15 mouse cellular contexts compared by ENCODE assay signal in the genomic region with DNA sequence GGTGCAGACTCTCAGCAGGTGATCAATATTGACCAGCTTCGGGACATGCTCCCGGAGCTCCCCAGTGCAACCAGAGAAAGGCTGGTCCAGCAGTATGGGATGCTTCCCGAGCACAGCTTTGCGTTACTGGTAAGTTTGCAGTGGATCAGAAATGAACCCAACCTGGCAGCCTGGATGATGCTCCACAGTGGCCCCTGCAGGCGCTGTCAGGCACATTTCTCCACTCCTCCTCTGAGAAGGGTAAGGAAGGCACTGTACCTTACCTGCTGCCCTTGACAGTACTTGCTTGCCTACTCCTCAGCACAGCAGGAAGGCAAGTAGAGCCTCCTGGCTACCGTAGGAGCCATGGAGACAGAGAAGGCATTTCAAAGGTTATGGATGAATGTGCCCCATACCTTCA. TPM values are rescaled to one million over a fixed set of nuclear protein-coding genes. Genes with fewer than 3 reads are reported as not detected.
DNase-seq lines count a peak whose midpoint lies in the region; ATAC-seq and TF ChIP-seq lines count a peak whose summit lies in the region.
"Had no signal": no experiment of that assay in that cellular context is flagged by ENCODE, and none has a peak within 500 bp of the region (broad histone marks: within the 10 kb centered on the region; RNA-seq: fewer than 3 reads in every experiment).

No protein-coding gene starts in this region.

- ATAC-seq in forebrain, postnatal 0 days: no peak
- no peak for ATAC-seq in forebrain, embryonic 11.5 days (replicated peaks; ENCODE audit: low FRiP score)
- no peak for ATAC-seq in lung, postnatal 0 days
- ATAC-seq: hindbrain, embryonic 16.5 days had no signal

- WGBS in forebrain, postnatal 0 days: 74% methylated on average over 6 of the region's 6 CpGs
- 83% methylated on average over 6 of the region's 6 CpGs for WGBS in forebrain, embryonic 11.5 days
- 85% methylated on average over 6 of the region's 6 CpGs for WGBS in lung, postnatal 0 days
- 82% methylated on average over 6 of the region's 6 CpGs for WGBS in forebrain, embryonic 10.5 days

- H3K9ac ChIP-seq in forebrain, postnatal 0 days: no peak overlapping the region
- no peak overlapping the region for H3K9ac ChIP-seq in forebrain, embryonic 11.5 days (ENCODE audit: low read length)
- no peak overlapping the region for H3K9ac ChIP-seq in lung, postnatal 0 days (replicated peaks; ENCODE audit: low read depth)
- H3K9ac ChIP-seq: embryonic facial prominence, embryonic 12.5 days; heart, embryonic 12.5 days; liver, embryonic 13.5 days had no signal

- no peaks in the 10 kb centered on the region for H3K27me3 ChIP-seq in forebrain, postnatal 0 days (ENCODE audit: insufficient read depth, low read length)
- no peaks in the 10 kb centered on the region for H3K27me3 ChIP-seq in forebrain, embryonic 11.5 days (ENCODE audit: control insufficient read depth, insufficient read depth, low read length)
- H3K27me3 ChIP-seq in lung, postnatal 0 days (replicated peaks; ENCODE audit: insufficient read depth, low read length): no peaks in the 10 kb centered on the region
- no peaks in the 10 kb centered on the region for H3K27me3 ChIP-seq in forebrain, embryonic 10.5 days (ENCODE audit: poor library complexity, severe bottlenecking)
- H3K27me3 ChIP-seq: embryonic facial prominence, embryonic 12.5 days; heart, embryonic 12.5 days; liver, embryonic 13.5 days had no signal

- H3K9me3 ChIP-seq in forebrain, postnatal 0 days (ENCODE audit: low read length): no peaks in the 10 kb centered on the region
- no peaks in the 10 kb centered on the region for H3K9me3 ChIP-seq in forebrain, embryonic 11.5 days (ENCODE audit: control insufficient read depth, low read length)
- H3K9me3 ChIP-seq in lung, postnatal 0 days (ENCODE audit: low read length): no peaks in the 10 kb centered on the region
- no peaks in the 10 kb centered on the region for H3K9me3 ChIP-seq in forebrain, embryonic 10.5 days
- H3K9me3 ChIP-seq: embryonic facial prominence, embryonic 12.5 days; liver, embryonic 13.5 days had no signal

- H3K4me3 ChIP-seq in forebrain, postnatal 0 days (ENCODE audit: low read depth, low read length): no peak overlapping the region
- H3K4me3 ChIP-seq in forebrain, embryonic 11.5 days (ENCODE audit: low read depth, low read length): no peak overlapping the region
- H3K4me3 ChIP-seq in lung, postnatal 0 days (ENCODE audit: low read depth, low read length): no peak overlapping the region
- no peak overlapping the region for H3K4me3 ChIP-seq in forebrain, embryonic 10.5 days
- H3K4me3 ChIP-seq: embryonic facial prominence, embryonic 12.5 days; heart, embryonic 12.5 days; liver, embryonic 13.5 days had no signal

- no peak for TF ChIP-seq POLR2A in brain, embryonic 14.5 days (IDR thresholded peaks at IDR 0.05; ENCODE audit: borderline replicate concordance, extremely low read depth, insufficient read depth, insufficient read length, poor library complexity, severe bottlenecking)

- no peaks in the 10 kb centered on the region for H3K4me1 ChIP-seq in forebrain, postnatal 0 days (ENCODE audit: insufficient read depth)
- no peaks in the 10 kb centered on the region for H3K4me1 ChIP-seq in forebrain, embryonic 11.5 days (replicated peaks; ENCODE audit: control insufficient read depth, insufficient read depth, low read length)
- H3K4me1 ChIP-seq in lung, postnatal 0 days (ENCODE audit: insufficient read depth, low read depth, low read length): no peaks in the 10 kb centered on the region
- no peaks in the 10 kb centered on the region for H3K4me1 ChIP-seq in forebrain, embryonic 10.5 days
- H3K4me1 ChIP-seq: embryonic facial prominence, embryonic 12.5 days; heart, embryonic 12.5 days had no signal

- H3K27ac ChIP-seq in forebrain, postnatal 0 days (ENCODE audit: low read depth, low read length): no peak overlapping the region
- H3K27ac ChIP-seq in forebrain, embryonic 11.5 days (ENCODE audit: low read depth, low read length): no peak overlapping the region
- H3K27ac ChIP-seq in lung, postnatal 0 days (ENCODE audit: low read length): no peak overlapping the region
- no peak overlapping the region for H3K27ac ChIP-seq in forebrain, embryonic 10.5 days
- H3K27ac ChIP-seq: embryonic facial prominence, embryonic 12.5 days; liver, embryonic 13.5 days had no signal

- no peaks in the 10 kb centered on the region; the same call in 1 of the 2 replicates for H3K36me3 ChIP-seq in forebrain, postnatal 0 days (ENCODE audit: insufficient read depth)
- H3K36me3 ChIP-seq in forebrain, embryonic 11.5 days (ENCODE audit: control insufficient read depth, insufficient read depth, low read length): no peaks in the 10 kb centered on the region; the same call in 1 of the 2 replicates
- H3K36me3 ChIP-seq in lung, postnatal 0 days (ENCODE audit: insufficient read depth, low read length): no peaks in the 10 kb centered on the region
- peaks cover 42% of the 10 kb centered on the region for H3K36me3 ChIP-seq in forebrain, embryonic 10.5 days (replicated peaks)

- H3K4me2 ChIP-seq in forebrain, postnatal 0 days (ENCODE audit: low read depth): no peak overlapping the region
- no peak overlapping the region for H3K4me2 ChIP-seq in forebrain, embryonic 11.5 days (ENCODE audit: low read depth, low read length, severe bottlenecking)
- no peak overlapping the region for H3K4me2 ChIP-seq in lung, postnatal 0 days (replicated peaks; ENCODE audit: low read depth, low read length)
- H3K4me2 ChIP-seq: embryonic facial prominence, embryonic 12.5 days; heart, embryonic 12.5 days; liver, embryonic 13.5 days; midbrain, embryonic 11.5 days had no signal

- no peak for DNase-seq in forebrain, postnatal 0 days
- DNase-seq in forebrain, embryonic 11.5 days (ENCODE audit: low spot score): no peak
- DNase-seq in lung, postnatal 0 days (ENCODE audit: low spot score): no peak
- DNase-seq in lung, postnatal 4 days: no peak
- DNase-seq in brain, embryonic 14.5 days (ENCODE audit: low read depth): no peak
- DNase-seq in lung, postnatal 14 days: peak; percentile 7
- no peak for DNase-seq in spleen, postnatal 4 days (ENCODE audit: low spot score in 2 of 2)
- DNase-seq in forebrain, embryonic 10.5 days (ENCODE audit: extremely low spot score, low spot score): no peak
- DNase-seq: B cell, adult 2 months; kidney, postnatal 25 days; liver, embryonic 13.5 days had no signal

- TF ChIP-seq CTCF in forebrain, postnatal 0 days (IDR thresholded peaks at IDR 0.05; ENCODE audit: low read depth): peak; percentile 30; the same call in 1 of the 2 replicates
- peak; percentile 46 for TF ChIP-seq CTCF in lung, postnatal 0 days (IDR thresholded peaks at IDR 0.05)
- TF ChIP-seq CTCF in brain, embryonic 14.5 days (IDR thresholded peaks at IDR 0.05; ENCODE audit: borderline replicate concordance, extremely low read depth, insufficient read depth, insufficient read length): 0 out of 2 replicates have a peak, but pooled peaks have one; percentile 12

- no peak for TF ChIP-seq EP300 in lung, postnatal 0 days (IDR thresholded peaks at IDR 0.05)

RNA-seq across cellular contexts. Expression of gene Gatb, which starts 45.0 kb away (rescaled TPM):
- total RNA-seq in forebrain, postnatal 0 days (2014; rRNA removed): 19.2 and 62.9 TPM in 2 replicates
- polyA plus RNA-seq in forebrain, postnatal 0 days (2015; fragmentation: Nextera tagmentation; extraction: Ambion mirVana): 21.1 and 23.0 TPM in 2 replicates
- 25.6 and 26.8 TPM in 2 replicates for polyA plus RNA-seq in forebrain, embryonic 11.5 days (2014; fragmentation: Nextera tagmentation; extraction: Ambion mirVana)
- polyA plus RNA-seq in lung, postnatal 0 days (2015; fragmentation: Nextera tagmentation; extraction: Ambion mirVana): 9.2 and 9.3 TPM in 2 replicates
- polyA plus RNA-seq in brain, embryonic 14.5 days (2012; rRNA removed): 7.7 and 10.9 TPM in 2 replicates
- 29.0 and 30.5 TPM in 2 replicates for polyA plus RNA-seq in forebrain, embryonic 10.5 days (2016; fragmentation: Nextera tagmentation; extraction: Ambion mirVana)
